Mouse (Mus musculus) thymus, postnatal 4 days (tissue): Measurements from ENCODE around the gene Cramp1l.
"Not testable (repeated sequence)": the region's sequence is repeated elsewhere in the genome, so short reads cannot be mapped to it uniquely, and the experiment has no call there.

ENCODE experiments used
- DNase-seq: peaks from one replicate; pipeline ENCODE4 v3.0.0; 2021

Cramp1l gene

DNA sequence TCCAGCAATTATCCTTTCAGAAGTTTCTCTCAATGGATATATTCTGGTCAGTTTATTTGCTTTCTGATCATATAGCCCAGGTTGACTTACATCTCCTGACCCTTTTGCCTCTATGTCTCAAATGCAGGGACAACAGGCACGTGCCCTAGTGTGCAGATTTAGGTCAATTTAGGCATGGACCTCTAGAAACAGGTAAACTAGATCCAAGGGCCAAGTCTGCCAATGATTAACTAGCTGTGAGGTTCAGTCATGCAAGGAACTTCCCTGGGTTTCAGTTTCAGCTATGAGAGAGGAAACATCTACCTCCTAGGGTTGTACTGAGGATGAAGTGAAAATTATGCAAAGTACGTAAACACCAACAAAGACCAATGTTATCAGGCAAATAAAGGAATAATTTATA lies 62.3 kb downstream of the Cramp1l start:
- DNase-seq, result no peak

DNA sequence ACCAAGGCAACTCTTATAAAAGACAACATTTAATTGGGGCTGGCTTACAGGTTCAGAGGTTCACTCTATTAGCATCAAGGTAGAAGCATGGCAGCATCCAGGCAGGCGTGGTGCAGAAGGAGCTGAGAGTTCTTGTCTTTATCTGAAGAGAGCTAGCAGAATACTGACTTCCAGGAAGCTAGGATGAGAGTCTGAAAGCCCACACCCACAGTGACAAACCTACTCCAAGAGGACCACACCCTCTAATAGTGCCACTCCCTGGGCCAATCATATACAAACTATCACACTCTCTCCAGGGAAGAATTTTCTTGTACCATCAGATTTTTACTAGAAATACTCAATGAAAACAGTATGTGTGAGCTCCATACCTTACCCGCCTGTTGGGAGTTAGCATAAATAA lies 64.9 kb downstream of the Cramp1l start:
- DNase-seq, result no peak

DNA sequence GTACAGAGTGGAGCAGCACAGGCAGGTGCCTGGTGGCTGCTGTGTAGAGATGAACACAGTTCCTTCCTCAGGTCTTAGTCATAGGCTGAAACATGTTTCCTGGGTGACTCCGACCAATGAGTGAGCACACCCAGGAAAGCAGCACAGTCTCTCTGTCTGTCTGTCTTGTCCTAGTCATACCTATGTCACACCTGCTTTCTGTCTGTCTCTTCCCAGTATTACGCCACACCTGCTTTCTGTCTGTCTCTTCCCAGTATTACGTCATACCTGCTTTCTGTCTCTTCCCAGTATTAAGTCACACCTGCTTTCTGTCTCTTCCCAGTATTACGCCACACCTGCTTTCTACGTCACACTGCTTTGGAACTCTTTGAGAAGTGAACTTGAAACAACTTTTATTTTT lies 67.4 kb downstream of the Cramp1l start:
- no peak for DNase-seq

DNA sequence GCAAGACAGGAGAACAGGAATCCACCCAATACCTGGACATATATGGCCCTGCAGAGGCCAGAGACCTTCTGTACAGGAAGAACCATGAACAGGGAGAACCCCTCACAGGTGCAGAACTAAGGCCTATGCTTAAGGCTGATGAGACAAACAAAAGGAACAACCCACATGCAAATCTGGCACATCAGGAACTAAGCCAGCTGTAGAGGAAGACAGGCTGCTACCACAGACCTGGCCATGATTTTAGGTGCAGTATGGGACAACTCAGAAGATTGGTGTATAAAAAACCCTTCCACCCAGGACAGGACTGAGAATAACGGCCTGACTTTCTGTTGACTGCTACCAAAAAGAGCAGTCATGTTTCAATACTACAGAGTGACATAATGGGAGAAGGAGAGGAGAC lies 72.0 kb downstream of the Cramp1l start:
- not testable (repeated sequence) for DNase-seq

DNA sequence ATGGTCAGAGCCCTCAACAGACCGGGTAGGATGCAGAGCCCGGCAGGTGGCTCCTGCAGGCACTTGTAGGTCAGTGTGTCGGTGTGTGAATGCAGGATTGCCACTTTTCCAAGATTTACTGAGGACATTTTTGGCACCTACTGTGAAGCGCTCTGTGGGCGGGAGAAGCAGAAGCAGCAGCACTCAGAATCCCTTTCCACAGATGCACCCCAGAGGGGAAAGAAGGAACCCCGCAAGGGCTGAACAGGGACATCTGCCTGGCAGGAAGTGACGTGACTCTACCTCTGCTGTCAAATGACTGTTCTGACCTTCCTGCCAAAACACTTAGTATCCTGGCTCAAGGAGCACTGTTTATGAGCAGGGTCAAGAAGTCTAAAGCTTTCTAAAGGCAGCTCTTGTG lies 72.6 kb downstream of the Cramp1l start:
- DNase-seq, result no peak

DNA sequence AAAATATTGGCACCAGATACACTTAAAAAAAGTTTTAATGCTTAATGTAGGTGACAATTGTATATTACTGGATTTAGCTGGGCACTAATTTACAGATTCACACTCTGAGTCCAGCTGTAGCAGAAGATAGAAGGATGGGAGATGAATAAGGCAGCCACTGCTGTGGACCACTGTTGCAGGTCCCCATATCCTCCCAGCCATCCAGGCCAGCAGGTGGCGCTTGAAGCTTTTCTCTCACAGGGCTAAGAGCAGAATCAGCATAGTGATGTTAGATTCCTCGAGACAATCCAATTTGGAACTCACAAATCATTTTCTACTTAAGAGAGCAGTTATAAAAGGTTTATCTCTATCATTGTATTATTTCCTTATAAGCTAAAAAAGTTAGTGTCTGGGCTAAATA lies 73.1 kb downstream of the Cramp1l start:
- peak; percentile 60 for DNase-seq

DNA sequence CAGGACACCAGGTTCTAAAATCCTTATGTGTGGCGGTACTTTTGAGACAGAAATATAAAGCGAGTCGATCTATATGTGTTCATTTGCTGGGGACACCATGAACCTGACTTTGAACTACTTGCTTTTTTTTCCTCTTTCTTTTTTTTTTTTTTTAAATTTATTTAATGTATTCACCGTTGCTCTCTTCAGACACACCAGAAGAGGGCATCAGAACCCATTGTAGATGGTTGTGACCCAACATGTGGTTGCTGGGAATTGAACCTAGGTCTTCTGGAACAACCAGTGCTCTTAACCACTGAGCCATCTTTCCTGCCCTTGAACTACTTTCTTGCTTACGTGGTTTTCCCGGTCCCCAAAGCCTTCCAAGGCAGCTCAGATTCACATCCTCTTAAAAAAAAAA lies 78.3 kb downstream of the Cramp1l start:
- DNase-seq, result no peak

DNA sequence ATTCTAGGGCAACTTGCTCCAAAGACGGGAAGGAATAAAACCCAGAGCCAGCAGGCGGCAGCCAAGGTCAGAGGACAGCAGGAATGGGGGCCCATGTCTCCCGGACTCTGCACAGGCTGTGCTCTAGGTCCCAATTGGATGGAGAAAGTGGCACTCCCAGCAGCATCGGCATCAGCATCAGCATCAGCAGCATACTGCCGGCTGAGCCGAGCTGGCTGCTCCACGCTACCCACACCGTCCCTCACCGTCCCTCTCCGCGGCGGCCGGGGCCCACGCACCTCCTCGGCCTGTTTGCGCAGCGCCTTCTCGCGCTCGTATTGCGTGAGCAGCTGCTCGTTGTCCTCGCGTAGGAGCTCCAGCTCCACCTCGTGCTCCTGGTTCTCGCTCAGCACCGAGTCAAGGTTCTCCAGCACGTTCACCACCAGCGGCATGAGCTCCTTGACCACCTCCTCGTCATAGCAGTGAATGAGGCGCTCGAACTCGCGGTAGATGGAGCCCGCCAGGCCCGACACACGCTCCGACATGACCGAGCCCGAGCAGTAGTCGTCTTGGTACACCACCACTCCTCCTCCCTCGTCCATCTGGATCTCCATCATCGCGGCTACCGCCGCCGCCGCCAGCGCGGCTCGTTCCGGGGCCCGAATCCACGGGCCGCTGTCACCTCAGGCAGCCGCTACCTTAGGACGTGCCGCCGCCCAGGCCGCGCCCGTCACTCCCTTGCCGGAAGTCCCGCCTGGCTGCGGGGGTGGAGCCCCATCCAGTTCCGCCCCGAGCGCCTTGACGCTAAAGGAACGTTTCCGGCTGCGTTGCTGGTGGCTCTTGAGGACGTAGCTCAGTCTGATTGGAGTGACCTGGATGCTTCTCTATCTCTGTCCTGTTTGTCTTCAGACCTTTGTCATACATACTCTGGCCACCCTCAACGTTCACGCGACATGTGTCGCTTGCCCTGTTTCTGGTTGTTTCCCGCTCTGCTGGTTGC lies 79.0 kb downstream of the Cramp1l start, which contains the start of gene Mapk8ip3:
Mapk8ip3 (minus strand) TSS at position 719 of the 979 bp plus-strand sequence.
- DNase-seq, result peak; percentile 97

DNA sequence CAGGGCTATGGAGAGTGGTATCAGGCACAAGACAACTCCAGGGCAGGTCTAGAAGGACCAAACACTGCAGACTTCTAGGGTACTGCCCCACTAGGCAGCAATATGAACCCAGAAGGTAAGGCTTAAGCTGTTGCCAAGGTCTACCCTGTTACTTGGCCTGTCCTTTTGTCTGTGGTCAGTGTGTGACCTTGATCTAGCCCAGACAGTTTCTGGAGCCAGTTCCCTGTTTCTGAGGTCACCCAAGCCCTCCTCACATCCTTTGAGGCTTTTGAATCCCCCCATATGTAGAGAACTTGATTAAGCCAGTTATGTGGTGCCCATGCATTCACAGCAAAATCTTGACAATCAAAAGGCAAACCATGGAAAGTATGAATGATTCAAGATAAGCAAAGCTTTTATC lies 79.9 kb downstream of the Cramp1l start:
- DNase-seq, result no peak

DNA sequence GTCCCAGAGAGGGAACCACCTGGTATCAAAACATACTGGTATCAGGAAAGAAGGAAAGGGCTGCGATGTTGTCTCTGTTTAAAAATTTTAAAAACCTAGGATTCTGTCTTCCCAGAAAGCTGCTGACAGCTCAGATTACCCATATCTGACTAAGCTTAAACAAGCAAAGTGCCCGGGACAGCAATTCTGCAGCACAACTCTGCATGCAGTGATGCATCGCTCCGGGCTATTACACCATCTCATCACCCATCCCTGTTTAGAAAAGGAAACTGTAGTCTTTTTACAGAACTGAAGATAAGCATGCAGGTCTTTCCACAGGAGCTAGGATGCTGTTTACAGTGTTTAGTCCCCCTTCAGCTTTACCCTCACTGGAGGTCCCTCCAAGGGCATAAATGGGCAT lies 80.7 kb downstream of the Cramp1l start:
- no peak for DNase-seq

DNA sequence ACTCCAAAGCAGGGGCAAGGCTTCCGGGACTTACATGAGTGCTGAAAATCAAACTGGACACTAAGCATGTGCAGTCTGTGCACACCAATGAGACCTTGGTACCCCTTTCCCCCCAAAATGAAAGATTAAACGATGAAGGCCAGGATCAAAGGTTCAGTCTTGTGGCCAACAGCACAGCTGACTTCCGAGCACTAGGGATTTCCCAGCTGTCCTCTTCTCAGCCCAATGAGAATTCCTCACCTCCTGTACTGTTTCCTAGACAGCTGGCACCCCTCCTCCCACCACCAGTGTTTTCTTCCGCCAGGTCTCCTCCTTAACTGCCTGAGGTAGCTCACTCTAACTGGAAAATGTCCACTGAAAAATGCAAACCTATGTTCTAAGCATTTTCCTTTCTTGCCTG lies 82.4 kb downstream of the Cramp1l start:
- no peak for DNase-seq

DNA sequence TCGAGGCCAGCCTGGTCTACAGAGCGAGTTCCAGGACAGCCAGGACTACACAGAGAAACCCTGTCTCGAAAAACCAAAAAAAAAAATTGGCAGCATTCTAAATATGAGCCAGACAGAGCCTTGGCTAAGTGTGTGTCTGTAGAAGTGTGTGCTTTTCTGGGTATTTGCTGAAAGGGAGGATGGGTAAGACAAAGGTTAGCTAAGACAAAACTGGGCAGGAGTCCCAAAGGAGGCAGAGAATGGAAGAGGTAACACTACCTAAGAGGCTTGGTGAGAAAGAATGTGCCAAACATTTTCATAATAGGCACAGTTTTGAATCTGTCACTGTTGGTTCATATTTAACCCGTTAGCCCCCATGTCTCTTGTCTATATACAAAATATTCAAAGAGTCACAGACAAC lies 83.2 kb downstream of the Cramp1l start:
- DNase-seq, result no peak

DNA sequence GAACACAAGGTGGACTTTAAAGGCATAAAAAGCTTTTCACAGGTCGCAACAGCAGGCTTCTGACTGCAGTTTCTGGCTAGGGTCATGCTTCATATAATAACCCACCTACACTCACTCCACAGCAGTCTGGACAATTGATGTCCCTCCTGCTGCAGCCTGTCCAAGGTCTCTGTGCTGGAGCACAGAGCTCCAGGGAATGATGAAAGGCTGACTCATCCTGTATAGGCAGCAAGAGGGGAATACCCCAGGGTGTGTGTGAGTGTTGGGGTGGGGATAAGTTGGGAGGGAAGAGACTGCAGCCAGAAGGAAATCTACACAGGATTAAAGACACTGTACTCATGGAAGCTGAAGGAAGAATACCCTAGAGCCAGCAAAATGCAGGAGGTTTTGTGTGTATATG lies 86.1 kb downstream of the Cramp1l start:
- no peak for DNase-seq

DNA sequence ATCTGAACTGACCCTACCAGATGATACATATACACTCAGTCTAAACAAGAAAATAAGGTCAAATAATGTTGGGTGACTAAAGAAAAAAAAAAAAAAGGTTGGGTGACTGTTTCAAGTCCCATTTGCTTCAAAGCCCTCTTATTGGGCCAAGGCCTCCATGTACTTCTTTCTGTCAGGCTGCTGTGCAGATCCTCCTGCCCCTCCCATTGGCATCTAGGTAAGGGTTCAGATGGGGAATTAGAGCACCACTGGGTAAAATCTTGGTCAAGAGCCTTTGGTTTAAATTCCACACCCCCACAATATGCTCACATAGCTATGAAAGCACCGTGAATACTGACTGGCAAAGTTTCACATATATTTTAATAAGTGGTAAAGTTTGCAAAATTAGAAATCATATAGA lies 92.3 kb downstream of the Cramp1l start:
- DNase-seq, result no peak

DNA sequence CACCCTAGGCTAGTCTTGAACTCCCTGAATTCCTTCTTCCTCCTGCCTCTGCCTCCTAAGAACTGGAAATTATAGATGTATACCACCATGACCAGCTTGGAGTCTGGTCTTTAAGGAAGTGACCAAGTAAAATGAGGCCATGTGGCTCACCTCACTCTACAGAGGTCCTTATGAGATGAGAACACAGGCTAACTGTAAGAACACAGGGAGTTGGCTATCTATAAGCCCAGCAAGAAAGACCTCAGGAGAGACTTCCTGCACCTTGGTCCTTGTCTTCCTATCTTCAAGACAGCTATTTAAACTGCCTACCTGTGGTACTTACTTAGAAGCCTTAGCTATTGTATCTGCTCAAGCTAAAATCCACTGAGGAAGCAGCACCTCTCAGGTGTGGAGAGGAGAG lies 101.6 kb downstream of the Cramp1l start:
- DNase-seq, result no peak
